Mouse (Mus musculus) liver, adult (tissue): ENCODE results near the gene Tmcc1.
A peak's percentile ranks its signal among the peaks of the same experiment; 100 is the strongest.

Experiments used
- GATA4 ChIP-seq: IDR thresholded peaks from 2 replicates; pipeline ENCODE4 v1.6.1; 2014; ENCODE audit warnings: mild to moderate bottlenecking, low read length; ENCODE audit not compliant: insufficient replicate concordance

Tmcc1 gene

DNA sequence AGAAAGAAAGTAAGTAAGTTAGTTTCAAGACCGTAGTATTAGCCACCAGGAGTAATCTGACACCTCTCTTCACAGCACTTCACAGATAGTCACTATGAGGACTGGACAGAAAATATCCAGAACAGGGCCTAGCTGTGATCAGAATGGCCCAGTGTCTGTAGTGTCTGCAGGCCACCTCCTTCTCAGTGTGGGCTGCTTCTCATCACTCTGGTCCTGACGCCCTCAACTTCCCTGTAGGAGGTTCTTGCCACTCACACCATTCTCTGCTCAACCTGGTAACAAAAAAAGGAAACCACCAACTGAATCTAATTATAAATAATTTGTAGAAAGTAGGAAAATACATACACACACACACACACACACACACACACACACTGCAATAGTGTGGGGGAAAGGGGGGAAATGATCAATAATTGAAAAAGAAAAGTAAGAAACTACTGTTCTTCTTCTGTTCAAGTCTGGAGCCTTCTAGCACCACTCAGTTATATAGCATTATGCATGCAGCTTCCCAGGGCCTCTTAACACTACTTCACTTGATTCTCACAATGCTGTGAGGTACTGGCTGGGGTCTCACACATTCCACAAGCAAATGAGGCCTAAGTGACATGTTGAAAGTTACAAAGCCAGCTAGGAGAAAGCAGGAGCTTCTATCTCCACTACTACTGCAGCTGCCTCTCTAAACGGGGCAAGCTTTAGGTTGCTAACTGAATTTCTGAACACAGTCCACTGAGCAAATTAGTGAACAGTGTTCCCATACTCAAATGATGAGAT, 38.2 kb downstream of the Tmcc1 start:
- TF ChIP-seq GATA4 = no peak

DNA sequence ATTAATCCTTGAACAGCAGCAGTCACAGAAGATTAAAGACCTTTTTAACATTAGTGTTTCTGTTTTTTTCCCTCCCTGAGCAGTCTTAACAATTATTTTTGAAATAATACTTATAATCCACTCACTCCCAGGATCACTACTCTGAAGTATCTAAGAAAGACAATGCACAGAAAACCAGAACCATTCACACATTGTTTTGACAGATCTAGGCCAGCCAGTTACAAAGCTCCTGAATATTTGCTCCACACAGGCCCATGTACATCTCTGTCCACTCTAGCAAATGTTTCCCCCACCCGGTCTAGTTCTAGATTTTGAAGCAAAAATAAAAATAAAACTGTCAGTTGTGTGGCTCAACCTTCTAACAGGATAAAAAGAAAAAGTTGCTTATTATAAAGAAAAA, 45.9 kb downstream of the Tmcc1 start:
- TF ChIP-seq GATA4 = no peak

- no peak for TF ChIP-seq GATA4
Measured at GRCm38 (mm10) chr6:116141696-116142095, 51.6 kb downstream of the Tmcc1 start.

DNA sequence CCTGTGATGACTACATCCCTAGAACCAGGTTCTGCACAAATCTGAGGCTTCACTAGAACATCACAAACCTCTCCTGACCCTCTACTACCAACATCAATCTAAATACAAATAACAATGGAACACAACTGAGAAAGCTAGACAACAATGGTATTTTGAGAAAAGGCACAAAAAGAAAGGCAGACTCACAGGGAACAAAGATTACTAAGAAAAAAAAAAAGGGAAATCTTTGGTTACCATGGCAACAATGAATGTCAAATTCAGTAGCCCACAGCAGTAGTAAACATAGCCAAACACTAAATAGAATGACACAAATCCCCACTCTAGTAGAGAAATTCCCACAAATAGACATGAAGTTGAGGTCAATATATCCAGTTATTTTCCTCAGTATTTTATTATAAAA, 52.5 kb downstream of the Tmcc1 start:
- no peak for TF ChIP-seq GATA4

DNA sequence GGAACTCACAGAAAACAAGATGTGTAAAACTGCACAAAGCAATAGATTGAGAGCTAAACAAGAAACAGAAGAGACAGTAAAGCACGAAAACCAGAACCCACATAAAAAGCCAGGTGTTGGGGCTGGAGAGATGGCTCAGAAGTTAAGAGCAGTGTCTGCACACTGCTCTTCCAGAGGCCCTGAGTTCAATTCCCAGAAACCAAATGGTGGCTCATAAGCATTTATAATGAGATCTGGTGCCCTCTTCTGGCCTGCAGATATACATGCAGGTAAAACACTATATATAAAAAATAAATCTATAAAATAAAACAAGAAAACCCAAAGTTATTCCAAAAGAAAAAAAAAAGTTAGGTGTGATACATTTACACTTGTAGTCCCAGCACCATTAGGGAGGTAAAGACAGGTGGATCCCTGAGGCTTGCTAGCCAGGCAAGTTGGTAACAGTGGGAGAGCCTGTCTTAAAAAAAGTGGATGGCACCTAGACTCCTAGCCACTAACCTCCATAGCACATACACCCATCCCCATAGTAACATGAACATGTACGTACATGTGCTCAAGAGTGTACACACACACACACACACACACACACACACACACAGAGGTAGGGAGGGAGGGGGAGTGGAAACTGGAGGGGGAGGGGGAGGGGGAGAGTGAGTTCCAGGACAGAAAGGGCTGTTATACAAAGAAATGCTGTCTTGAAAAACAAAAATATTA, 54.0 kb downstream of the Tmcc1 start:
- no peak for TF ChIP-seq GATA4

DNA sequence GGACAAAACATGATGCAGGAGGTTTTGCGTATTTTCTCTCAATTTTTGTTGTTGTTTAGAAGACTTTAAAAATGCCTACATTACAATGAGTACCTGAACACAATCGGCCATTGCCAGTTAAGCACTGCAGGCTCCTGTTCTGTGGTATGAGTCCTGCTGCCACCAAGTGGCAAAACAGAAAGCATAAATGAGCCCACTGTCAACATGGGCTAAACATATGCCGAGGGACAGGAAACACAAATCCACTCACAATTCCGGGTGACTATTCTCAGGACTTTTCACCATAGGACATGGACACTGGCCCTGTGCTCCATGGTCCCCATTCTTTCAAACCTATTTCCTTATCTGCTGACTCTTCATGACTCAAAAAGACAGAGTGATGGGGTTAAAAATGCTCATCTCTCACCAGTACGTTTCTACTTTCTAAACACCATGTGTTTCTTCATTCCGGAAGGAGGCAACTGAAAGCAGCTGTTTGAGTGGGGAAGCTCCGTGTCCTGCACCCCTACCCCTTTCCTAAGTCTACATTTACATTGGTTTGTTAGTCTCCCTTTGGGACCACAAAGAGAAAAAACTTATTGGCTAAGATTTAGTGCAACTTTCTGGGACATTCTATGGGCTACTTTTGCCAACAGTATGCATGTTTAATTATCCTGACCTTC, 57.2 kb downstream of the Tmcc1 start:
- TF ChIP-seq GATA4 = no peak

DNA sequence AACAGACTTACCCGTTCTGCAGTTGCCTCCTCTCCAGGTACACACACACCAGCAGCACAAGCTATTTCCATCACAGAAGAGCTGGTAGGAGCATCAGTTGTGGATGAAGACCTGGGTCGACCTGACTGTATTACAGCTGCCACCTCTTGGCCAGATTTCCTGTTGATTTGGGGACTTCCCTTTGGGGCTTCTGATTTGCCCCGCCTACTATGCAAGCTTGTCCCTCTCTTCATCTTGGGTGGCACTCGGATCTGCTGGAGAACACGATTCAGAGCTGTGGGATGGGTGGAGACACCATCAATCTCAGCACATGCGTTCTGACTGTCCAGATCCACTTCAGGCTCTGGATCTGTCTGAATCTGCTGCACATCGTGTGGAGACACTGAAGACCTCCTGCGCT, 59.5 kb downstream of the Tmcc1 start:
- no peak for TF ChIP-seq GATA4

- no peak for TF ChIP-seq GATA4
Measured at GRCm38 (mm10) chr6:116131771-116132170, 61.5 kb downstream of the Tmcc1 start.

GRCm38 (mm10) chr6:116128710-116129109, 64.6 kb downstream of the Tmcc1 start:
- no peak for TF ChIP-seq GATA4

DNA sequence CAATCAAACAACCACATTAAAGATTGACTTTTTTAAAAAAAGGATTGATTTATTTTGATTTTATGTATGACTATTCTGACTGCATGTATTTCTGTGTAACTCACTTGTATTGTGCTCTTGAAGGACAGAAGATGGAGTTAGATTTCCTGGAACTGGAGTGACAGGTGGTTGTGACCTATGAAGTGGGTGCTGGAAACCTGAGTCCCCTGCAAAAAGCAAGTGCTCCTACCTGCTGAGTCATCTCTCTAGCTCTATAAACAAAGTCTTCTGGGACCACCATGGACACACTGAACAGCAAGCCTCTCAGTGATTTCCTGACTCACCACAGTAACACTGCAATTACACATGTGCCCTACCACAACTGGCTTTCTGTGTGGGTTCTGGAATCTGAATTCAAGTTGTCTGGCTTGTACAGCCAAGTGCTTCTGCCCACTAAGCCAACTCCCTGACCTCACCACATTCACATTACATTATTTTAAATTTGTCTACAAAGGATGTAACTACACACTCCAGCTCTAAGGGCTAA, 65.3 kb downstream of the Tmcc1 start:
- no peak for TF ChIP-seq GATA4

DNA sequence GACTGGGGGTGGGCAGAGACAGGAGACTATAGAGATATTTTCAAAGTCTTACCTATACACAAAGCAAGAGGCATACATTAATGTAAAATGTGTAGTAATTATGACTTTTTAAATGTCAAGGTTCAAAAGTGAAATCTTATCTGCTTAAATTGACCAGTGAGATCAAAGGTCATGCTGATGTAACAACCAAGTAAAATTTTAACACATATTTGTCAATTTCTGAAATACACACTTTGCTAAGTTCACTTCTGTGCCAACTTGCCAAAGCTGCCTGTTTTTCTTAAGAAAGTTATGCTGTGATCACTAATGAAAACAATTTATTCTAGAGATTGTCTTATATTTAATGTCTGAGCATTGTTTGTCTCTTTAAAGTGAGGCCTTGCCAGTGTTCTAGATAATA, 66.7 kb downstream of the Tmcc1 start:
- TF ChIP-seq GATA4 = peak; percentile 80

DNA sequence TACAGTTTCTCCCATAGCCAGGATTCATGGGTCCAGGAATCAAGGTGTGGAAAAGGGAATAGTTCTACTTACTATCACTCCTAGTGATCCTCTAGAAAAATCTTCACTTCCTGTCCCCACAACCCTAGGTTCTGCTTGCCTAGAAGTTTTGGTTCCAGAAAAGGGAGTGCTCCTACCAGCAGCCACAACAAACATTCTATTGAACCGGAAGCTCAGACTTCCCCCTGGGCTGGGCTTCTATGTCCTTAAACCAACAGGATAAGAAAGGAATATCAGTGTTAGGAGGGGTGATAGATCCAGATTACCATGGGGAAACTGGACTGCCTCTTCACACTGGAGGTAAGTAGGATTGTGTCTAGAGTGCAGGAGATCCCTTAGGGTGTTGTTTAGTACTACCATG, 70.4 kb downstream of the Tmcc1 start:
- no peak for TF ChIP-seq GATA4

GRCm38 (mm10) chr6:116119669-116120068, 73.6 kb downstream of the Tmcc1 start:
- no peak for TF ChIP-seq GATA4

DNA sequence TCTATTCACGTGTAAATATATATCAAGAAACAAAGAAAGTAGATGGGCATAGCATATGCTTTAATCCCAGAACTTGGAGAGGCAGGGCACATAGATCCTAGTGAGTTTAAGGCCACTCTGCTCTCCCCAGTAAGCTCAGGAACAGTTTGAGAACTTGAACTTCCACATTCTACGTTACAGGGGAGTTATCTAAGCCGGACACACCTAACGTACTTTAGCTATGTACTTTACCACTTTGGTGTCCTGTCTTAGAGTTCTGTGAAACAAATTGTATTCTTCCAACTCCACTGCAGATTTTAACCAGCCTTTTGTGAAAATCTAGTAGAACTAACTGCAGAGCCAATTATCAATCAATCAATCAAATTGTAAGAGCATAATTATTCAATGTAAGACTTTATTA, 82.7 kb downstream of the Tmcc1 start:
- TF ChIP-seq GATA4 = no peak

- no peak for TF ChIP-seq GATA4
Measured at GRCm38 (mm10) chr6:116107471-116108358, 85.6 kb downstream of the Tmcc1 start.
